Mouse (Mus musculus) mouse embryonic stem cell (cell line): ENCODE results near the gene Il1r1.
"Not testable (repeated sequence)": the region's sequence is repeated elsewhere in the genome, so short reads cannot be mapped to it uniquely, and the experiment has no call there.

Experiments
- in situ Hi-C, 2 experiments: fragments of 300-500 bp; cut with MboI; formaldehyde crosslinking; loops; 1 replicate in 1 of 2; 3 replicates in 1 of 2; pipeline ENCODE4 v1.14.3; 2019 to 2020; ENCODE audit warnings: low sequenced_read_pairs in 2 of 2, low pct_unique_long_range_greater_than_20kb in 1 of 2, mixed read lengths in 1 of 2; ENCODE audit not compliant: unreplicated experiment in 1 of 2

Il1r1 gene

GRCm38 (mm10) chr1:40293891-40294290, 69.0 kb downstream of the Il1r1 start:
- in situ Hi-C loops: no loop called here

GRCm38 (mm10) chr1:40294824-40295223, 69.9 kb downstream of the Il1r1 start:
- in situ Hi-C loops: no loop called here

GRCm38 (mm10) chr1:40298053-40298452, 73.2 kb downstream of the Il1r1 start:
- in situ Hi-C loops: no loop called here

- in situ Hi-C loops: no loop called here
Observed at GRCm38 (mm10) chr1:40303179-40303866, 78.4 kb downstream of the Il1r1 start.

- in situ Hi-C loops: not testable (repeated sequence)
Observed at GRCm38 (mm10) chr1:40304321-40304720, 79.4 kb downstream of the Il1r1 start.

- in situ Hi-C loops: no loop called here
Observed at GRCm38 (mm10) chr1:40306111-40306510, 81.2 kb downstream of the Il1r1 start.

GRCm38 (mm10) chr1:40311123-40311522, 86.2 kb downstream of the Il1r1 start:
- in situ Hi-C loops: no loop called here

- in situ Hi-C loops: no loop called here
Observed at GRCm38 (mm10) chr1:40311625-40312024, 86.7 kb downstream of the Il1r1 start.

- in situ Hi-C loops: no loop called here
Observed at GRCm38 (mm10) chr1:40314016-40314415, 89.1 kb downstream of the Il1r1 start.

GRCm38 (mm10) chr1:40317657-40318056, 92.8 kb downstream of the Il1r1 start:
- in situ Hi-C loops: no loop called here

GRCm38 (mm10) chr1:40321824-40322223, 96.9 kb downstream of the Il1r1 start:
- in situ Hi-C loops: no loop called here

GRCm38 (mm10) chr1:40322543-40322942, 97.7 kb downstream of the Il1r1 start:
- in situ Hi-C loops: no loop called here

GRCm38 (mm10) chr1:40324457-40324856, 99.6 kb downstream of the Il1r1 start, which contains the start of gene Il1rl2:
Il1rl2 (plus strand) TSS chr1:40324610.
- in situ Hi-C loops: no loop called here

- in situ Hi-C loops: no loop called here
Observed at GRCm38 (mm10) chr1:40324955-40325702, 100.2 kb downstream of the Il1r1 start.

GRCm38 (mm10) chr1:40325711-40326327, 100.9 kb downstream of the Il1r1 start:
- in situ Hi-C loops: no loop called here

- in situ Hi-C loops: no loop called here
Observed at GRCm38 (mm10) chr1:40327604-40328003, 102.7 kb downstream of the Il1r1 start.

GRCm38 (mm10) chr1:40329526-40329925, 104.6 kb downstream of the Il1r1 start:
- in situ Hi-C loops: no loop called here

- in situ Hi-C loops: no loop called here
Observed at GRCm38 (mm10) chr1:40330181-40330580, 105.3 kb downstream of the Il1r1 start.

GRCm38 (mm10) chr1:40339346-40339745, 114.5 kb downstream of the Il1r1 start:
- in situ Hi-C loops: no loop called here
